Mouse (Mus musculus): ENCODE measurements around the gene Lamtor3.

DNA sequence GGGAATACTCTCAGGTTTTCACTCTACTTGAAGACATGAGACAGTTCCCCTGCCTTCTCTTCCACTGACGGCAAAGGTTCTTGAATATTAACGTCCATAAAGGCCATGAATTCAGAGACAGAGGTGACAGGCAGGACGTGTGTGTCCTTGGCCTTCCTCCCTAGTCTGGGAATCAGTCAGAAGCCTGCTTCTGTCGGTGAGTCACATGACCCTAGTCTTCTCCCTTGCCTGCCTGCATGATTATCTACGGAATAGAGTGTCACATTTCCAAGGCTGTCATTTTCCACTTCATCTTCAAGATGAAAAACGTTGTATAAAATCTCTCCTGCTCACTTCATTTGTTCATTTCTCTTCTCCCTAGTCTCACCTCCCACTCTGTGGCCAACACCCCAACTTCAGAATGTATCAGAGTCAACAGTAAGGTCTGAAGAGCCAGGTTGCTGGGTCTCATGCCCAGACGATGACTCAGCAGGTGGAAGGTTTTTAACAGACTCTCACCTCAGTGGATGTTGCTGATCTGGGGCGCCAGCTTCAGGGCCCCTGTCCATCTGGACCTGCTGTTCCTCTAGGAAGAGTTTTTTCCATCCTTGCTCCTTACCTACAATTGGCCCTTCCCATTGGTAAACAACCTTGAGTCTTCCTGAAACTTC lies 43.6 kb downstream of the Lamtor3 start:
- TF ChIP-seq CTCF (IDR thresholded peaks at IDR 0.05; ENCODE audit: low read depth), result no peak
- no peak for TF ChIP-seq EP300 (optimal IDR thresholded peaks at IDR 0.05)
